Mouse (Mus musculus) cerebellum, adult 11-12 months (tissue): ENCODE results near the gene Auts2.

Source experiments
- DNase-seq: peaks from one replicate; pipeline ENCODE4 v3.0.0; 2022

Gene Auts2

GRCm38 (mm10) chr5:132380261-132380660, 162.9 kb downstream of the Auts2 start:
- DNase-seq, result no peak

GRCm38 (mm10) chr5:132378977-132379376, 164.2 kb downstream of the Auts2 start:
- no peak for DNase-seq

GRCm38 (mm10) chr5:132375130-132375529, 168.0 kb downstream of the Auts2 start:
- no peak for DNase-seq

- peak; percentile 71 for DNase-seq
Measured at GRCm38 (mm10) chr5:132373471-132374075, 169.6 kb downstream of the Auts2 start.

GRCm38 (mm10) chr5:132372605-132373004, 170.5 kb downstream of the Auts2 start:
- no peak for DNase-seq

GRCm38 (mm10) chr5:132368678-132369088, 174.5 kb downstream of the Auts2 start:
- peak; percentile 14 for DNase-seq

GRCm38 (mm10) chr5:132361276-132361675, 181.9 kb downstream of the Auts2 start:
- no peak for DNase-seq

- no peak for DNase-seq
Measured at GRCm38 (mm10) chr5:132357726-132358125, 185.4 kb downstream of the Auts2 start.

GRCm38 (mm10) chr5:132355935-132356334, 187.2 kb downstream of the Auts2 start:
- no peak for DNase-seq

- DNase-seq, result no peak
Measured at GRCm38 (mm10) chr5:132352437-132352836, 190.7 kb downstream of the Auts2 start.

GRCm38 (mm10) chr5:132351139-132351538, 192.0 kb downstream of the Auts2 start:
- DNase-seq, result no peak

GRCm38 (mm10) chr5:132341315-132341714, 201.8 kb downstream of the Auts2 start:
- no peak for DNase-seq

GRCm38 (mm10) chr5:132337677-132338076, 205.5 kb downstream of the Auts2 start:
- no peak for DNase-seq

- DNase-seq, result no peak
Measured at GRCm38 (mm10) chr5:132335719-132336118, 207.4 kb downstream of the Auts2 start.

GRCm38 (mm10) chr5:132334796-132335195, 208.3 kb downstream of the Auts2 start:
- DNase-seq, result no peak

- no peak for DNase-seq
Measured at GRCm38 (mm10) chr5:132333744-132334143, 209.4 kb downstream of the Auts2 start.

- DNase-seq, result no peak
Measured at GRCm38 (mm10) chr5:132332521-132332920, 210.6 kb downstream of the Auts2 start.

- DNase-seq, result no peak
Measured at GRCm38 (mm10) chr5:132329171-132329936, 213.8 kb downstream of the Auts2 start.

GRCm38 (mm10) chr5:132324246-132324883, 218.8 kb downstream of the Auts2 start:
- DNase-seq, result no peak

GRCm38 (mm10) chr5:132323608-132324007, 219.5 kb downstream of the Auts2 start:
- DNase-seq, result no peak

- DNase-seq, result no peak
Measured at GRCm38 (mm10) chr5:132322971-132323370, 220.2 kb downstream of the Auts2 start.

GRCm38 (mm10) chr5:132318026-132318765, 224.9 kb downstream of the Auts2 start:
- peak; percentile 30 for DNase-seq

GRCm38 (mm10) chr5:132316897-132317296, 226.2 kb downstream of the Auts2 start:
- no peak for DNase-seq
